ENCODE assay signal across 28 mouse cellular contexts in genomic region chr4:81550816-81551215, GRCm38 (mm10).
DNase-seq lines count a peak whose midpoint lies in the region; ATAC-seq and TF ChIP-seq lines count a peak whose summit lies in the region.
"Had no signal": no experiment of that assay in that cellular context is flagged by ENCODE, and none has a peak within 500 bp of the region (broad histone marks: within the 10 kb centered on the region; RNA-seq: fewer than 3 reads in every experiment).

No protein-coding gene starts in this region.

- no peaks in the 10 kb centered on the region for H3K27me3 ChIP-seq in lung, embryonic 14.5 days (ENCODE audit: insufficient read depth, low read length)
- no peaks in the 10 kb centered on the region for H3K27me3 ChIP-seq in lung, postnatal 0 days (replicated peaks; ENCODE audit: insufficient read depth, low read length)
- H3K27me3 ChIP-seq: heart, embryonic 13.5 days had no signal

- no peak for TF ChIP-seq EP300 in lung, postnatal 0 days (IDR thresholded peaks at IDR 0.05)

- no peak for DNase-seq in frontal cortex, postnatal 36 days (ENCODE audit: low spot score in 2 of 2)
- DNase-seq in lung, embryonic 14.5 days = peak; percentile 67
- DNase-seq in lung, postnatal 4 days = no peak
- peak; percentile 6 for DNase-seq in lung, postnatal 0 days (ENCODE audit: low spot score)
- no peak for DNase-seq in lung, adult 2 months
- DNase-seq in brain, embryonic 14.5 days (ENCODE audit: low read depth) = peak; percentile 45
- DNase-seq in cerebellum, postnatal 36 days = no peak
- DNase-seq: adrenal gland, adult 8-10 months; adrenal gland, postnatal 25 days; cerebellum, adult 11 months; cerebellum, adult 2 months; cerebellum, adult 9-11 months; cerebellum, postnatal 25 days; embryo, embryonic 11 days; forebrain, postnatal 0 days; gastrocnemius, postnatal 10 days; gastrocnemius, postnatal 36 days; heart, adult 2 months; heart, postnatal 14 days; heart, postnatal 4 days had no signal

- H3K4me2 ChIP-seq in lung, embryonic 14.5 days = no peak overlapping the region
- H3K4me2 ChIP-seq in lung, postnatal 0 days (replicated peaks; ENCODE audit: low read depth, low read length) = no peak overlapping the region
- H3K4me2 ChIP-seq: heart, embryonic 13.5 days; hindbrain, embryonic 14.5 days had no signal

- H3K9me3 ChIP-seq in lung, embryonic 14.5 days (ENCODE audit: low read depth, low read length) = 0 out of 2 replicates have a peak, but pooled peaks cover 6% of the 10 kb centered on the region
- no peaks in the 10 kb centered on the region for H3K9me3 ChIP-seq in lung, postnatal 0 days (ENCODE audit: low read length)
- H3K9me3 ChIP-seq: heart, embryonic 10.5 days had no signal

- WGBS in lung, embryonic 14.5 days = 36% methylated on average over 4 of the region's 4 CpGs
- WGBS in lung, postnatal 0 days = 51% methylated on average over 4 of the region's 4 CpGs
- WGBS in lung, adult 2 months = 65% methylated on average over 4 of the region's 4 CpGs

- no peak for TF ChIP-seq POLR2A in lung, adult 2 months (IDR thresholded peaks at IDR 0.05; ENCODE audit: borderline replicate concordance, extremely low read depth, low read depth, low read length)
- no peak for TF ChIP-seq POLR2A in brain, embryonic 14.5 days (IDR thresholded peaks at IDR 0.05; ENCODE audit: borderline replicate concordance, extremely low read depth, insufficient read depth, insufficient read length, poor library complexity, severe bottlenecking)

- no peak overlapping the region for H3K9ac ChIP-seq in lung, embryonic 14.5 days
- no peak overlapping the region for H3K9ac ChIP-seq in lung, postnatal 0 days (replicated peaks; ENCODE audit: low read depth)
- H3K9ac ChIP-seq: forebrain, postnatal 0 days; heart, embryonic 13.5 days; hindbrain, embryonic 14.5 days had no signal

- no peak for TF ChIP-seq CTCF in lung, embryonic 14.5 days (IDR thresholded peaks at IDR 0.05; ENCODE audit: low read depth)
- TF ChIP-seq CTCF in lung, postnatal 0 days (IDR thresholded peaks at IDR 0.05) = no peak
- TF ChIP-seq CTCF in lung, adult 2 months (IDR thresholded peaks at IDR 0.05; ENCODE audit: insufficient read depth, low read length) = no peak
- TF ChIP-seq CTCF in brain, embryonic 14.5 days (IDR thresholded peaks at IDR 0.05; ENCODE audit: borderline replicate concordance, extremely low read depth, insufficient read depth, insufficient read length) = no peak

- ATAC-seq in frontal cortex, adult (ENCODE audit: low TSS enrichment) = 0 out of 2 replicates have a peak, but pooled peaks have one; percentile 27
- no peak for ATAC-seq in lung, embryonic 14.5 days (ENCODE audit: insufficient read depth)
- no peak for ATAC-seq in lung, postnatal 0 days
- ATAC-seq: CD4-positive, CD25-positive, alpha-beta regulatory T cell, adult 4 months; forebrain, postnatal 0 days; hindbrain, postnatal 0 days; inflammation-experienced regulatory T-cells, adult 6 months had no signal

- peak overlapping the region; percentile 63; the same call in 1 of the 2 replicates for H3K27ac ChIP-seq in lung, embryonic 14.5 days (ENCODE audit: low read depth)
- no peak overlapping the region for H3K27ac ChIP-seq in lung, postnatal 0 days (ENCODE audit: low read length)
- H3K27ac ChIP-seq: forebrain, embryonic 10.5 days; heart, adult 2 months; heart, embryonic 10.5 days; heart, embryonic 13.5 days; hindbrain, embryonic 14.5 days; hindbrain, postnatal 0 days had no signal

- H3K4me3 ChIP-seq in lung, embryonic 14.5 days (ENCODE audit: low read depth, low read length) = no peak overlapping the region
- H3K4me3 ChIP-seq in lung, postnatal 0 days (ENCODE audit: low read depth, low read length) = no peak overlapping the region
- H3K4me3 ChIP-seq in lung, adult 2 months (replicated peaks; ENCODE audit: extremely low read depth, low read depth, low read length) = no peak overlapping the region
- H3K4me3 ChIP-seq: forebrain, embryonic 10.5 days; heart, adult 2 months; heart, embryonic 10.5 days; heart, embryonic 13.5 days had no signal

- H3K36me3 ChIP-seq in lung, embryonic 14.5 days (ENCODE audit: insufficient read depth) = no peaks in the 10 kb centered on the region
- no peaks in the 10 kb centered on the region for H3K36me3 ChIP-seq in lung, postnatal 0 days (ENCODE audit: insufficient read depth, low read length)
- H3K36me3 ChIP-seq: forebrain, embryonic 10.5 days; heart, embryonic 10.5 days; heart, embryonic 13.5 days had no signal

- 0 out of 2 replicates have a peak, but pooled peaks cover 8% of the 10 kb centered on the region for H3K4me1 ChIP-seq in lung, embryonic 14.5 days (ENCODE audit: insufficient read depth)
- no peaks in the 10 kb centered on the region for H3K4me1 ChIP-seq in lung, postnatal 0 days (ENCODE audit: insufficient read depth, low read depth, low read length)
- H3K4me1 ChIP-seq in lung, adult 2 months (ENCODE audit: control insufficient read depth, insufficient read depth, low read length) = no peaks in the 10 kb centered on the region
- H3K4me1 ChIP-seq: forebrain, embryonic 10.5 days; heart, embryonic 10.5 days; heart, embryonic 13.5 days had no signal

Comparison
In these comparisons a context has a peak if more than half of its experiments do, and no peak if none do; other contexts are left out.
1. DNase-seq: peak in lung, embryonic 14.5 days (single experiment), lung, postnatal 0 days (single experiment) and brain, embryonic 14.5 days (single experiment); none in frontal cortex, postnatal 36 days (0 of 2), lung, postnatal 4 days (0 of 2), lung, adult 2 months (single experiment) and cerebellum, postnatal 36 days (0 of 2).